Mouse (Mus musculus): Measurements from ENCODE around the gene Fthl17f. TPM values are rescaled to one million over a fixed set of nuclear protein-coding genes. Genes with fewer than 3 reads are reported as not detected.
"Not testable (repeated sequence)": the region's sequence is repeated elsewhere in the genome, so short reads cannot be mapped to it uniquely, and the experiment has no call there.

Fthl17f gene
- not detected in 2 replicates for polyA plus RNA-seq (2015; fragmentation: Nextera tagmentation; extraction: Ambion mirVana)

- not testable (repeated sequence) for H3K4me2 ChIP-seq; H3K36me3 ChIP-seq; H3K9me3 ChIP-seq; H3K4me3 ChIP-seq; H3K27ac ChIP-seq (replicated peaks); H3K27me3 ChIP-seq; H3K4me1 ChIP-seq (replicated peaks); H3K9ac ChIP-seq; ATAC-seq (ENCODE audit: low FRiP score, low read depth)
- 91% methylated on average over 11 of the region's 11 CpGs for WGBS
Measured at GRCm38 (mm10) chrX:9062715-9063114, at the start of gene Fthl17f. Fthl17f (plus strand) TSS chrX:9063015.

GRCm38 (mm10) chrX:9016079-9016478, 46.7 kb upstream of the Fthl17f start:
- no peak overlapping the region for H3K4me2 ChIP-seq
- 50% methylated on average over 1 of the region's 1 CpGs for WGBS
- H3K9me3 ChIP-seq, result no peaks in the 10 kb centered on the region
- ATAC-seq (ENCODE audit: low FRiP score, low read depth), result 0 out of 2 replicates have a peak, but pooled peaks have one; percentile 42
- H3K36me3 ChIP-seq, result no peaks in the 10 kb centered on the region
- H3K4me3 ChIP-seq, result no peak overlapping the region
- H3K9ac ChIP-seq, result no peak overlapping the region
- H3K27me3 ChIP-seq, result no peaks in the 10 kb centered on the region
- H3K27ac ChIP-seq (replicated peaks), result no peak overlapping the region
- H3K4me1 ChIP-seq (replicated peaks), result no peaks in the 10 kb centered on the region

- Histone ChIP-seq H3K9me3 (no peaks in the 10 kb centered on the region), H3K27me3 (no peaks in the 10 kb centered on the region), H3K9ac (no peak overlapping the region), H3K36me3 (no peaks in the 10 kb centered on the region), H3K27ac (replicated peaks) (no peak overlapping the region), H3K4me3 (no peak overlapping the region), H3K4me1 (replicated peaks) (no peaks in the 10 kb centered on the region), H3K4me2 (no peak overlapping the region)
- no peak for ATAC-seq (ENCODE audit: low FRiP score, low read depth)
- WGBS, result 57% methylated on average over 10 of the region's 10 CpGs
Measured at GRCm38 (mm10) chrX:9019481-9019880, 43.3 kb upstream of the Fthl17f start.

- not testable (repeated sequence) for H3K9ac ChIP-seq; H3K36me3 ChIP-seq; H3K27ac ChIP-seq (replicated peaks); H3K4me2 ChIP-seq; H3K27me3 ChIP-seq; ATAC-seq (ENCODE audit: low FRiP score, low read depth); H3K9me3 ChIP-seq; H3K4me3 ChIP-seq; H3K4me1 ChIP-seq (replicated peaks)
- 86% methylated on average over 1 of the region's 10 CpGs for WGBS
Measured at GRCm38 (mm10) chrX:9033193-9033592, 29.6 kb upstream of the Fthl17f start, which contains the start of gene Fthl17e. Fthl17e (plus strand) TSS chrX:9033493.

GRCm38 (mm10) chrX:9041611-9042010, 21.2 kb upstream of the Fthl17f start:
- not testable (repeated sequence) for H3K9me3 ChIP-seq; H3K4me3 ChIP-seq; H3K27ac ChIP-seq (replicated peaks); H3K27me3 ChIP-seq; H3K4me2 ChIP-seq; H3K4me1 ChIP-seq (replicated peaks); H3K9ac ChIP-seq; H3K36me3 ChIP-seq; ATAC-seq (ENCODE audit: low FRiP score, low read depth)
- 33% methylated on average over 3 of the region's 4 CpGs for WGBS

GRCm38 (mm10) chrX:9060952-9061351, 1.9 kb upstream of the Fthl17f start:
- H3K4me3 ChIP-seq; H3K36me3 ChIP-seq; H3K9me3 ChIP-seq; H3K4me1 ChIP-seq (replicated peaks); H3K27me3 ChIP-seq; H3K27ac ChIP-seq (replicated peaks); H3K4me2 ChIP-seq; H3K9ac ChIP-seq: not testable (repeated sequence)
- ATAC-seq (ENCODE audit: low FRiP score, low read depth), result peak; percentile 42; the same call in 1 of the 2 replicates
- WGBS, result 28% methylated on average over 9 of the region's 9 CpGs

- Histone ChIP-seq H3K36me3 (no peaks in the 10 kb centered on the region), H3K9ac (no peak overlapping the region), H3K4me2 (no peak overlapping the region), H3K9me3 (no peaks in the 10 kb centered on the region), H3K27ac (replicated peaks) (no peak overlapping the region), H3K4me3 (no peak overlapping the region), H3K4me1 (replicated peaks) (no peaks in the 10 kb centered on the region), H3K27me3 (no peaks in the 10 kb centered on the region)
- ATAC-seq (ENCODE audit: low FRiP score, low read depth), result no peak
- 91% methylated on average over 4 of the region's 4 CpGs for WGBS
Measured at GRCm38 (mm10) chrX:9062101-9062500, 714 bp upstream of the Fthl17f start.

GRCm38 (mm10) chrX:9077699-9078098, 14.9 kb downstream of the Fthl17f start:
- H3K27ac ChIP-seq (replicated peaks); H3K4me3 ChIP-seq; H3K9ac ChIP-seq; H3K27me3 ChIP-seq; H3K9me3 ChIP-seq; H3K36me3 ChIP-seq; H3K4me1 ChIP-seq (replicated peaks); H3K4me2 ChIP-seq: not testable (repeated sequence)
- WGBS, result 22% methylated on average over 10 of the region's 10 CpGs
- peak; percentile 48; the same call in 1 of the 2 replicates for ATAC-seq (ENCODE audit: low FRiP score, low read depth)

- not testable (repeated sequence) for H3K9ac ChIP-seq; H3K27me3 ChIP-seq; H3K36me3 ChIP-seq; H3K4me1 ChIP-seq (replicated peaks); H3K27ac ChIP-seq (replicated peaks); ATAC-seq (ENCODE audit: low FRiP score, low read depth); H3K9me3 ChIP-seq; H3K4me3 ChIP-seq; H3K4me2 ChIP-seq
Measured at GRCm38 (mm10) chrX:9095066-9095465, 32.3 kb downstream of the Fthl17f start.

- Histone ChIP-seq H3K9me3 (no peaks in the 10 kb centered on the region), H3K36me3 (no peaks in the 10 kb centered on the region), H3K4me2 (no peak within 1 kb of the TSS), H3K27ac (replicated peaks) (no peak within 1 kb of the TSS), H3K4me1 (replicated peaks) (no peaks in the 10 kb centered on the region), H3K4me3 (no peak within 1 kb of the TSS), H3K27me3 (no peaks in the 10 kb centered on the region), H3K9ac (no peak within 1 kb of the TSS)
- WGBS, result 82% methylated on average over 6 of the region's 6 CpGs
- no peak for ATAC-seq (ENCODE audit: low FRiP score, low read depth)
Measured at GRCm38 (mm10) chrX:9104262-9104661, 41.4 kb downstream of the Fthl17f start, which contains the start of gene 4930402K13Rik. 4930402K13Rik (plus strand) TSS chrX:9104562.

GRCm38 (mm10) chrX:9110381-9110780, 47.6 kb downstream of the Fthl17f start:
- H3K36me3 ChIP-seq, result no peaks in the 10 kb centered on the region
- 83% methylated on average over 2 of the region's 2 CpGs for WGBS
- H3K4me1 ChIP-seq (replicated peaks), result no peaks in the 10 kb centered on the region

More at GRCm38 (mm10) chrX:9110381-9110780, 47.6 kb downstream of the Fthl17f start:
- ATAC-seq (ENCODE audit: low FRiP score, low read depth), result no peak
- no peak overlapping the region for H3K9ac ChIP-seq
- H3K9me3 ChIP-seq, result no peaks in the 10 kb centered on the region
- no peak overlapping the region for H3K27ac ChIP-seq (replicated peaks)
- H3K4me3 ChIP-seq, result no peak overlapping the region
- no peak overlapping the region for H3K4me2 ChIP-seq
- no peaks in the 10 kb centered on the region for H3K27me3 ChIP-seq

All from hindbrain, embryonic 15.5 days (tissue).